Mouse (Mus musculus): ENCODE data around the gene Golgb1. TPM values are rescaled to one million over a fixed set of nuclear protein-coding genes. Genes with fewer than 3 reads are reported as not detected.

The Golgb1 gene
- polyA plus RNA-seq, 1 experiment from 2014 or later: 91.7 TPM

DNA sequence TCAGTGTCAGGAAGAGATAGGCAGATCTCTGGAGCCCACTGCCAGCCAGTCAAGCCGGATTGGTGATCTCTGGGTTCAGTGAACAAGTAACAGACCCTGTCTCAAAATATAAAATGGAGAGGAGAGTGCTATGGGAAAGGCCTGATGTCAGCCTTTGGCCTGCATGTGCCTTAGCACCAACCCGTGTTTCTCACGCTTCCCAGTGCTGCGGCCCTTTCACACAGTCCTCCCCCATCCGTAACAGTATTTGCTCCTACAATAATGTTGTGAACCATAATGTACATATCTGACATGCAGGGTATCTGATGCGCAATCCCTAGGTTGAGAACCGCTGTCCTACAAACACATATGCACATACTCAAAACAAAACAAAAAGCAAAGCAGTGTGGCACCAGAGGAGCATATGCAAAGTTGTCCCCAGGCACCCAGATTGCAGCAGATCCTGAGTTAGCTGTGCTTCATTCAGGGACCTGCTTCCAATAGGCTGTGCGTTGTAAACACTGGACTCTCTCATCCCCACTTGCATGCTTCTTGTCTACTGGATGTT is 46.2 kb downstream of the Golgb1 start:
- Histone ChIP-seq H3K36me3 (peaks cover 86% of the 10 kb centered on the region), H3K4me1 (replicated peaks) (no peaks in the 10 kb centered on the region), H3K27ac (replicated peaks) (no peak overlapping the region), H3K4me2 (no peak overlapping the region), H3K9me3 (no peaks in the 10 kb centered on the region), H3K4me3 (no peak overlapping the region), H3K27me3 (no peaks in the 10 kb centered on the region), H3K9ac (no peak overlapping the region)
- no peak for ATAC-seq (ENCODE audit: low read depth)
- 93% methylated on average over 8 of the region's 8 CpGs for WGBS

DNA sequence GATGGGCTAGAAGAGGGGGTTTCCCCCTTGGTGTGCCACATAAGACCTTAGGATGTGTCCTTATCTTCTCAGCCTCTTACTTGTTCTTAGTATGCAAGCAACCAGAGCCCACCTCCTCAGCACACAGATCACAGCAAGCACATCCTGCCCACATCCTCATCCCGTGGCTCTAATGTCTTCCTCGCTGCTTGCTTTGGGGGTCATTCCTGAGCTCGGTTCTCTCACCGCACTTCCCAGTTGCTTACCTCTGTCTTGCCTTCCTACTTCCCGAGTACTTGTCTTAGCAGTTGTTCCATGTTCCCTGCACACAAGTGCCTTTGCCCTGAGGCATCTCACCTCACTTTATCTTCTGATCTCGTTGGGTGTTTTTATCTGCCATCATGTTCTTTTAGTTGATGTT is 47.0 kb downstream of the Golgb1 start:
- no peak overlapping the region for H3K9ac ChIP-seq
- peaks cover 87% of the 10 kb centered on the region for H3K36me3 ChIP-seq
- H3K4me2 ChIP-seq: no peak overlapping the region
- no peak for ATAC-seq (ENCODE audit: low read depth)
- H3K4me1 ChIP-seq (replicated peaks): no peaks in the 10 kb centered on the region
- no peaks in the 10 kb centered on the region for H3K27me3 ChIP-seq
- no peaks in the 10 kb centered on the region for H3K9me3 ChIP-seq
- no peak overlapping the region for H3K4me3 ChIP-seq
- no peak overlapping the region for H3K27ac ChIP-seq (replicated peaks)
- WGBS: 91% methylated on average over 6 of the region's 6 CpGs

DNA sequence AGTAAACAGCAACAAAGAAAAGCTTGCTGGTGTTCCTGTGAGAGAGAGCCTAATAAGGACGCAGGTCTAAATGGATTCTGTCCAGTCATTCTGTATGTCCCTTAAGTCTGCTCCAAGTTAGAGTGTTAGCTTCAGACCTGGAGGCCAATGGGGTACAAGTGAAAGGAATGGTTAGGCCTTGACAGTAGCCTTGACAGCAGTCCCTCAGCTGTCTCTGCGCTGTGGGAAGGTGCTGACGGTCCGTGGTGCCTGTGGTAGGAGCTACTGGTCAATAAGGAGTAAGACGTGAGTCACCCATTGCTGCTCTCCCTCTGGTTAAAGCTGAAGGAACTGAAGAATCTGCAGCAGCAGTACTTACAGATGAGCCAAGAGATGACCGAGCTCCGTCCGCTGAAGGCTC is 49.4 kb downstream of the Golgb1 start:
- no peak overlapping the region for H3K27ac ChIP-seq (replicated peaks)
- H3K4me1 ChIP-seq (replicated peaks): no peaks in the 10 kb centered on the region
- peaks cover 89% of the 10 kb centered on the region for H3K36me3 ChIP-seq
- 95% methylated on average over 8 of the region's 8 CpGs for WGBS
- no peak for ATAC-seq (ENCODE audit: low read depth)
- no peaks in the 10 kb centered on the region for H3K9me3 ChIP-seq
- H3K4me2 ChIP-seq: no peak overlapping the region
- no peak overlapping the region for H3K4me3 ChIP-seq
- H3K9ac ChIP-seq: no peak overlapping the region
- no peaks in the 10 kb centered on the region for H3K27me3 ChIP-seq

DNA sequence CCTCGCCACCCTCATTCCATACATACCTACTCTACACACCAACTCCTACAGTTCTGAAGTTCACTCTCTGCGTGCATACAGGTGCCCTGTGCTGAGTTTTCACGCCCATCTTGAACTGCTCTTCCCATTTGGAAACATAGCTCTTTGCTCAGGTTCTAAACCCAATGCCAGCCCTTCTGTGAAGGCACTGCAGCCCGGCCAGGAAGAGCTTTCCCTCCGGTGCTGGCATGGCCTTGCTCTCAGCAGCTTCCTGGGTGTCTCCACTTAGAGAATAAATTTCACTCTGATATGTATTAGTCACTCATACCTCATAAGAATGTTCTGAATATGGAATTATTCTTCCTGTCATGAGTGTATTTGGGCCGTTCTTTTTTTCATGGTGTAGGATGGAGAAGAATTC is 50.4 kb downstream of the Golgb1 start:
- Histone ChIP-seq H3K9me3 (no peaks in the 10 kb centered on the region), H3K36me3 (peaks cover 89% of the 10 kb centered on the region), H3K4me3 (no peak overlapping the region), H3K9ac (no peak overlapping the region), H3K27me3 (no peaks in the 10 kb centered on the region), H3K4me2 (no peak overlapping the region), H3K4me1 (replicated peaks) (no peaks in the 10 kb centered on the region), H3K27ac (replicated peaks) (no peak overlapping the region)
- 94% methylated on average over 6 of the region's 6 CpGs for WGBS
- no peak for ATAC-seq (ENCODE audit: low read depth)

DNA sequence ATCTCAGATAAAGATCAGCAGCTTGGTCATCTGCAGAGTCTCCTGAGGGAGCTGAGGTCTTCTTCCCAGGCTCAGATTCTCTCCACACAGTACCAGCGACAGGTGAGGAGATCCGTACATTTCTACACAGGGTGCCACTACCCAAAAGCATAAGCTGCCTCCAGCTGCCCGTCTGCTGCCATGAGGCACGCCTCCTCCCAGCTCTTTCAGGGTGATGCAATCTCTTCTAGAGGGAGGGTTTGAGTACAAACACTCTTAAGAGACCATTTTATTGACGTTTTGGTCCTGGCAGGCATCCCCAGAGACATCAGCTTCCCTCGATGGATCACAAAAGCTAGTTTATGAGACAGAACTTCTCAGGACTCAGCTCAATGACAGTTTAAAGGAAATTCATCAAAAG is 50.9 kb downstream of the Golgb1 start:
- no peaks in the 10 kb centered on the region for H3K27me3 ChIP-seq
- no peaks in the 10 kb centered on the region for H3K4me1 ChIP-seq (replicated peaks)
- H3K4me2 ChIP-seq: no peak overlapping the region
- H3K4me3 ChIP-seq: no peak overlapping the region
- no peak overlapping the region for H3K9ac ChIP-seq
- H3K27ac ChIP-seq (replicated peaks): no peak overlapping the region
- no peaks in the 10 kb centered on the region for H3K9me3 ChIP-seq
- WGBS: 83% methylated on average over 6 of the region's 6 CpGs
- no peak for ATAC-seq (ENCODE audit: low read depth)
- H3K36me3 ChIP-seq: peaks cover 89% of the 10 kb centered on the region

DNA sequence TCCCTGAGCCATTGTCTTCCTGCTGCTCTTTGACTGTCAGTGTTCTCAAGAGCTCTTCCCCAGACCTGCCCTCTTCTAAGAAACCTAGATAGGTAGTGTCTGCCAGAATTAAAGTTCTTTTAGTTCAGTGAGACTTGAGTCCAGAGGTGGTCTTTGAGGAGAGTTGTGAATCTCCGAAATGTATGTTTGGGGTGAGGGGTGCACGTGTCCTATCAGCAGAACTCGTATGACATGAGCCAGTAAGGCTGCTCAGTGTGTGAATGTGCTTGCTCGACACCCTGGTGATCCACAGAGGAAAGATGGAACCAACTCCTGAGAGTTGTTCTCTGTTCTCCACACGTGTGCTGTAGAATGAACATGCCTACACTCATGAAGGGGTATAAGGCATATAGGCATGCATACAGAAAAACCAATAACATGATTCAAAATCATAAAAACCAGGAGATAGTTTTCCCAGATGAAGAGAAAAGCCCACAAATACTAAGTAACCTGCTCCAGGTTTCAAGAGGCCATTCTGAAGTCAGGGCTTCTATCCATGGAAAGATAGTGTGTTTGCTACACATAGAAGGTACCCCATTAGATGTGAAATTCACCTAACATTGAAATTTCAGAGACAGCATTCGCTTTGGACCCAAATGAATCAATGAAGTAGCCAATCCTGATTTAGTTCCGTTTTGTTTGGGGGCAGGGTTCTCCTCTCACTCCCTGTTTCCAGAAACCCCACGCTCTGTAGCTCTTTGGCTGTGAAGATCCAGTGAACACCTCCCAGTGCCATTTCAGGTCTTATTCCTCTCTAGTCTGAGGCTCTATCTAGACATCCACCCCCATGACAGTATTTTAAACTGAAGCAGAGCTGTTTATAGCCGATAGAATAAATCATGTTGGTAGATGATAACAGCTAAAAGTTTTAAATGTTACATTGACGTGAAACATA is 51.8 kb downstream of the Golgb1 start:
- H3K4me1 ChIP-seq (replicated peaks): no peaks in the 10 kb centered on the region
- WGBS: 91% methylated on average over 10 of the region's 10 CpGs
- H3K4me2 ChIP-seq: no peak overlapping the region
- H3K27me3 ChIP-seq: no peaks in the 10 kb centered on the region
- no peak overlapping the region for H3K9ac ChIP-seq
- H3K36me3 ChIP-seq: peaks cover 91% of the 10 kb centered on the region
- H3K9me3 ChIP-seq: no peaks in the 10 kb centered on the region
- H3K27ac ChIP-seq (replicated peaks): no peak overlapping the region
- H3K4me3 ChIP-seq: no peak overlapping the region
- ATAC-seq (ENCODE audit: low read depth): no peak

DNA sequence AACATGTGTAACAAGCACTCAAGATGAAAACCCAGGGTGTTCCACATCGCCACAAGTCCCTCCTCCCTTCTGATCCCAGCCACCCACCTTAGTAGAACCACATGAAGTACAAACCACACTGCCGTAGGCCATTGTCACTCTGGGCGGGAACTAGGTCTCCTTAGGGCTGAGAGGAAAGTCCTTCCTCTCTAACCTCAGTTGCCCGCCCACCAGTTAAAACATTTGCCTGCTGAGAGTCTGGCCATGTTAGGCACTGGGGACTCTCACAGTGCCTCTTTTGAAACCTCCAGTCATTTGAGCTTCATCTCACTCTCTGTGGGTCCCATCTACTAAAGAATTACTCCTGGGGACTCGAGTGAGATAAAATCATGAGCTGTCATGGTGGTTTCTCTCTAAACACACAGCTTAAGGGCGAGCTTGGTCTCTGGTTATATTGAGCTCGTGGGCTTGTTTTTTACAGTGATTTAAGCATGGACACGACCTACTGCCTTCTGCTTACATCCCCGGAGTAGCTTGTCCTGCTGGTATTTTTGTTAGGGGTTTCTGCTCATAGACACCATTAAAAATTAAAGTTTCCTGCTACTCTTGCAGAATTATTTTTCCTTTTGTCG is 52.7 kb downstream of the Golgb1 start:
- Histone ChIP-seq H3K9ac (no peak overlapping the region), H3K27me3 (no peaks in the 10 kb centered on the region), H3K9me3 (no peaks in the 10 kb centered on the region), H3K27ac (replicated peaks) (no peak overlapping the region), H3K4me3 (no peak overlapping the region), H3K4me1 (replicated peaks) (no peaks in the 10 kb centered on the region), H3K4me2 (no peak overlapping the region), H3K36me3 (peaks cover 94% of the 10 kb centered on the region)
- ATAC-seq (ENCODE audit: low read depth): no peak
- 89% methylated on average over 10 of the region's 10 CpGs for WGBS

DNA sequence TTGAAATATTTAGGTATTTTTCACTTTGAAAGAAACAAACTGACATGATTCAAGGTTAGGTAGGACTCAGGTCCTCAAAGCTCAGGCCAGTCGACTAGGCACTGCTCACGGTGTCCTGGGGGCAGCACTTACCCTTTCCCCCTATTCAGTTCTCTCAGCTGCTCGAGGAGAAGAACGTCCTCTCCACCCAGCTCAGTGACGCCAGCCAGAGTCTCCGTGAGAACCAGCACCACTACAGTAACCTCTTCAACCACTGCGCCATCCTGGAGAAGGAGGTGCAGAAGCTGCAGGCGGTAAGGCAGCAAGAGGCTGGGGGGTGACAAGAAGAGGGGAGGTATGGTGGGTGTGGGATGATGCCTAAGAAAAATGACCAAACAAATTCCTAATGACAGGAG is 53.2 kb downstream of the Golgb1 start:
- Histone ChIP-seq H3K27ac (replicated peaks) (no peak overlapping the region), H3K9ac (no peak overlapping the region), H3K4me2 (no peak overlapping the region), H3K36me3 (peaks cover 94% of the 10 kb centered on the region), H3K9me3 (no peaks in the 10 kb centered on the region), H3K4me3 (no peak overlapping the region), H3K4me1 (replicated peaks) (no peaks in the 10 kb centered on the region), H3K27me3 (no peaks in the 10 kb centered on the region)
- ATAC-seq (ENCODE audit: low read depth): no peak
- 95% methylated on average over 8 of the region's 8 CpGs for WGBS

DNA sequence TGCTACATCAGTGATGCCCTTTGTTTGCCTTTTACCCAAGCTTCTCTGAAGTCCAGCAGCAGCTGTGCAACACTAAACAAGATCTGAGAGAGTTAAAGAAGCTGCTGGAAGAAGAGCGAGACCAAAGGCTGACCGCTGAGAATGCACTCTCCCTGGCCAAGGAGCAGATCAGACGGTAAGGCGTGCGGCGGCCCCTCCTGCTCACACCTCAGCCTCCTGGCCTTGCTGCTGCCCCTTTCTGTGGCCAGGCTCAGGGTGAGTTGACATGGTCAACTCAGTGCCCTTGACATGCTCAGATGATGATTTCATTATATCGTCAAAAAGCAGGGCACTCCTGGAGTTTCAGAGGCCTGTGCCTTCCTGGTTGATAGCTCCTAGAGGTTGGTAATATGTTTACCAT is 54.3 kb downstream of the Golgb1 start:
- no peak overlapping the region for H3K4me2 ChIP-seq
- H3K36me3 ChIP-seq: peaks cover 92% of the 10 kb centered on the region
- H3K9ac ChIP-seq: no peak overlapping the region
- H3K4me3 ChIP-seq: no peak overlapping the region
- no peaks in the 10 kb centered on the region for H3K27me3 ChIP-seq
- no peak for ATAC-seq (ENCODE audit: low read depth)
- H3K4me1 ChIP-seq (replicated peaks): no peaks in the 10 kb centered on the region
- WGBS: 98% methylated on average over 7 of the region's 7 CpGs
- no peak overlapping the region for H3K27ac ChIP-seq (replicated peaks)
- no peaks in the 10 kb centered on the region for H3K9me3 ChIP-seq

DNA sequence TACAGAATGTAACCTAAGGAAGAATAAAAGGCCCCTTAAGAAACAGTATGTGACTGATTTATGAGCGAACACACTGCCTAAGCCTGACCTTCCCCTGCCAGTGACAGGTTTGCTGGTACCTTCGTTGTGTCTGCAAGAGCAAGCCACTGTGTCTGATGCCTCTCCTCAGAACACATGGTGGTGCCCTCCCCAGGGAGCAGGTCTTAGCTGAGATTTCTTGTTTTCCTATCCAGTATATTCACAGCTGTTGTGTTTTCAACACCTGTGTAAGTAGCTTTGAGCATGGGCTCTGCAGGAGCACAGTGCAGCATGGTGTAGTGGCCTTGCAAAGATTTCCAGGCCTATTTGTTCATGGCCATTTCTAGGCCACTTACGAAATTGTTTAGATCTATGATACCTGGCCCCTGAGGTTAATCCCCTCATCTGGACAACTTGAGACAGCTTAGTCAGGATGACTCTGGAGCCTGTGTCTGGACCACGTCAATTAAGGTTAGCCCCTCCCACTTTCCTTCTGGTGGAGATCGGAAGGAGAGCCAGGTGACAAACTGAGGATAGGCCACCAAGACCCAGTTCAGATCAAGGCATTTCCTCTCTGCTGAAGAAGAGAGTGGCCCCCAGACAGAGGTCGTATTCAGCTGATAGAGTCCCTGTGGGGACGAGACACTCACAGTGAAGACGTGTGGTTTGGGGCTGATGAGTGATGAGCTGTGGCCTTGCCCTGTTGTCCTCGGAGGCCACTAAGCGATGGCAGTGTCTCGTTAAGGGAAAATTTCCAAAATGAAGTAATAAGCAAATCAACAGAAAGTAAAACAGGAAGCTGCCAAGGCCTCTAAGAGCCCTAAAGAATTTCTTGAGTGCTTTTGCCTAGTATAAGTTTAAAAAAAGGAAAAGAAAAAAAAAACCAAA is 55.5 kb downstream of the Golgb1 start:
- peaks cover 79% of the 10 kb centered on the region for H3K36me3 ChIP-seq
- no peak overlapping the region for H3K4me3 ChIP-seq
- H3K9ac ChIP-seq: no peak overlapping the region
- H3K27ac ChIP-seq (replicated peaks): no peak overlapping the region
- H3K27me3 ChIP-seq: no peaks in the 10 kb centered on the region
- no peak overlapping the region for H3K4me2 ChIP-seq
- no peaks in the 10 kb centered on the region for H3K9me3 ChIP-seq
- no peaks in the 10 kb centered on the region for H3K4me1 ChIP-seq (replicated peaks)
- ATAC-seq (ENCODE audit: low read depth): no peak
- whole genome bisulfite sequencing: 85% methylated on average over 11 of the region's 11 CpGs

DNA sequence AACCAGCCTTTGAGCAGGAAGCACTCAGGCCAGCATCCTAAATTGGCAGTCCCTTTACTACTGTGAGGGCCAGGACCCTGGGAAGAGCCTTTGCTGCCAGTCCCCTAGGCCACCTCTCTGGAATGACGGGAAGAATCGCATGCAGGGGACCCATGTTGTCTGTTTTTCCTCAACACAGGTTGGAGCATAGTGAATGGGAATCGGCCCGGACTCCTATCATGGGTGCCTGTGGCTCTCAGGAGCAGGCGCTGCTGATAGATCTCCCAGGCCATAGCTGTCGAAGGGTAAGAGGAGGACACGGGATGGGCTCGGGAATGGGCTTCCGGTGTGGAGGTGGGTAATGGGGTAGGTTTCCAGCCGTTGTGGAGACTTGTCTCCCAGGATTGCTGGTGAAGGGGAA is 56.4 kb downstream of the Golgb1 start:
- H3K27ac ChIP-seq (replicated peaks): no peak overlapping the region
- no peak for ATAC-seq (ENCODE audit: low read depth)
- H3K4me1 ChIP-seq (replicated peaks): no peaks in the 10 kb centered on the region
- no peak overlapping the region for H3K4me2 ChIP-seq
- no peak overlapping the region for H3K9ac ChIP-seq
- no peak overlapping the region for H3K4me3 ChIP-seq
- 95% methylated on average over 10 of the region's 10 CpGs for WGBS
- H3K9me3 ChIP-seq: no peaks in the 10 kb centered on the region
- H3K36me3 ChIP-seq: peaks cover 70% of the 10 kb centered on the region
- H3K27me3 ChIP-seq: no peaks in the 10 kb centered on the region

DNA sequence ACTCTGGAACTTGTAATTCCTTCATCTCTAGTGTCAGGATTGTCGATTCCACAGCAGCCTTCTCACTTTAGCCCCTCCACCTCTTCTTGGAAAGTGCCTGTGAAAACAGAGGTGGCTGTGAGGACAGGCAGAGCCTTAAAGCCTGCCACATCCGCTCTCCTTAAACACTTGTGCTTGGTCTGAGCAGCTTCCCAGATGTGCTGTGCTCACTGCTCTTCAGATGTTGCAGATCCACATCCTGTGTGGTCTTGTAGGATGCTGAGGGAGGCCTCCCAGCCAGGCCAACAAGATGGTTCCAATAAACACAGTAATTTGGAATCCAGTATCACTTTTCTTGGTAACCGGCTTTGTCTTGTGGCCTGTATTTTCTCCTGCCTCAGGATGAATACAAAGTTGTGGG is 57.0 kb downstream of the Golgb1 start:
- ATAC-seq (ENCODE audit: low read depth): no peak
- 93% methylated on average over 3 of the region's 3 CpGs for WGBS
- H3K27me3 ChIP-seq: no peaks in the 10 kb centered on the region
- no peak overlapping the region for H3K9ac ChIP-seq
- no peaks in the 10 kb centered on the region for H3K9me3 ChIP-seq
- no peak overlapping the region for H3K4me2 ChIP-seq
- no peaks in the 10 kb centered on the region for H3K4me1 ChIP-seq (replicated peaks)
- peaks cover 64% of the 10 kb centered on the region for H3K36me3 ChIP-seq
- no peak overlapping the region for H3K4me3 ChIP-seq
- H3K27ac ChIP-seq (replicated peaks): no peak overlapping the region

All from neural tube, embryonic 13.5 days (tissue).